Mouse (Mus musculus) G1E (cell line): ENCODE measurements around the gene Nemf. TPM values are rescaled to one million over a fixed set of nuclear protein-coding genes. Genes with fewer than 3 reads are reported as not detected.

Experiments
- ATAC-seq: 2 replicates; pipeline ENCODE4 v1.8.0; 2016; ENCODE audit warnings: mild to moderate bottlenecking; ENCODE audit not compliant: insufficient number of reproducible peaks, poor library complexity, low FRiP score, severe bottlenecking; ENCODE audit errors: extremely low read depth
- DNase-seq: peaks from one replicate; pipeline ENCODE4 v3.0.0; 2012; ENCODE audit warnings: low spot score
- H3K27me3 ChIP-seq: 2 replicates; pipeline ENCODE4 v1.6.1; 2012; ENCODE audit warnings: mild to moderate bottlenecking, low read length, inconsistent platforms; ENCODE audit not compliant: insufficient read depth
- H3K36me3 ChIP-seq: replicated peaks from 2 replicates; pipeline ENCODE3; 2012; ENCODE audit warnings: mild to moderate bottlenecking, inconsistent platforms
- H3K4me1 ChIP-seq: 2 replicates; pipeline ENCODE4 v1.6.1; 2012; ENCODE audit warnings: low read depth, low read length, inconsistent platforms, mixed read lengths; ENCODE audit not compliant: insufficient read depth
- H3K4me3 ChIP-seq: 2 replicates; pipeline ENCODE4 v1.5.1; 2012; ENCODE audit warnings: low read depth, mild to moderate bottlenecking, inconsistent platforms, low read length, moderate library complexity, mixed read lengths
- H3K9me3 ChIP-seq: replicated peaks from 2 replicates; pipeline ENCODE4 v1.6.1; 2012; ENCODE audit warnings: inconsistent platforms
- CTCF ChIP-seq: IDR thresholded peaks from 2 replicates; pipeline ENCODE4 v1.5.1; 2012; ENCODE audit warnings: low read depth, low read length, inconsistent platforms, mixed read lengths
- GATA1 ChIP-seq: IDR thresholded peaks from 2 replicates; pipeline ENCODE4 v1.6.1; 2012; ENCODE audit warnings: borderline replicate concordance, low read length, inconsistent platforms, mixed read lengths
- GATA2 ChIP-seq: IDR thresholded peaks from 2 replicates; pipeline ENCODE4 v1.6.1; 2012; ENCODE audit warnings: low read depth, low read length, inconsistent platforms, borderline replicate concordance
- POLR2AphosphoS5 ChIP-seq: IDR thresholded peaks from 2 replicates; pipeline ENCODE4 v1.6.1; 2012; ENCODE audit warnings: low read depth, low read length, inconsistent platforms; ENCODE audit not compliant: insufficient replicate concordance
- TAL1 ChIP-seq: conservative IDR thresholded peaks from 2 replicates; pipeline ENCODE4 v1.6.1; 2012; ENCODE audit warnings: low read depth, low read length, inconsistent platforms, mixed read lengths
- polyA plus RNA-seq: library from polyadenylated mRNA; stranded (reverse); fragments of >175 nt; gene quantifications from 2 replicates; pipeline ENCODE4 v1.2.3, GENCODE M21; 2012
- total RNA-seq, 2 experiments: library from RNA; stranded (forward) in 1 of 2; stranded (reverse) in 1 of 2; fragments of 200-1000 nt in 1 of 2; fragments of >200 nt in 1 of 2; fragmentation: Nextera tagmentation in 1 of 2; gene quantifications; 2 replicates each; pipeline ENCODE4 v1.2.3; 2014 to 2017

Gene Nemf
- total and polyA plus RNA-seq, 3 experiments = 4.9 to 150 (median 128) TPM

GRCm38 (mm10) chr12:69299831-69300230, 57.1 kb downstream of the Nemf start:
- no peak for ATAC-seq
- Histone ChIP-seq H3K9me3 (no peaks in the 10 kb centered on the region), H3K4me3 (no peak overlapping the region), H3K4me1 (peaks cover 41% of the 10 kb centered on the region), H3K27me3 (no peaks in the 10 kb centered on the region), H3K36me3 (peaks cover 61% of the 10 kb centered on the region)
- no peak for DNase-seq
- TF ChIP-seq TAL1 = no peak
- no peak for TF ChIP-seq GATA1
- no peak for TF ChIP-seq CTCF
- no peak for TF ChIP-seq GATA2
- no peak for TF ChIP-seq POLR2AphosphoS5

- Histone ChIP-seq H3K4me1 (peaks cover 41% of the 10 kb centered on the region), H3K4me3 (peak overlapping the region; percentile 60; the same call in 1 of the 2 replicates), H3K36me3 (peaks cover 56% of the 10 kb centered on the region), H3K9me3 (no peaks in the 10 kb centered on the region), H3K27me3 (no peaks in the 10 kb centered on the region)
- peak; percentile 59 for ATAC-seq
- no peak for TF ChIP-seq GATA2
- TF ChIP-seq GATA1 = no peak
- no peak for TF ChIP-seq CTCF
- TF ChIP-seq POLR2AphosphoS5 = no peak
- TF ChIP-seq TAL1 = no peak
- peak; percentile 53 for DNase-seq
These were observed 57.7 kb downstream of the Nemf start for GRCm38 (mm10) chr12:69299231-69299630.

GRCm38 (mm10) chr12:69298281-69298680, 58.7 kb downstream of the Nemf start:
- Histone ChIP-seq H3K9me3 (no peaks in the 10 kb centered on the region), H3K27me3 (no peaks in the 10 kb centered on the region), H3K4me3 (no peak overlapping the region; the same call in 1 of the 2 replicates), H3K4me1 (peaks cover 48% of the 10 kb centered on the region), H3K36me3 (peaks cover 46% of the 10 kb centered on the region)
- TF ChIP-seq POLR2AphosphoS5 (no peak), GATA2 (no peak)
- no peak for DNase-seq
- no peak for ATAC-seq

GRCm38 (mm10) chr12:69297411-69298150, 59.4 kb downstream of the Nemf start:
- H3K4me1 ChIP-seq = peaks cover 48% of the 10 kb centered on the region
- ATAC-seq (no peak), DNase-seq (no peak)
- no peaks in the 10 kb centered on the region for H3K9me3 ChIP-seq
- no peak for TF ChIP-seq GATA2
- no peak for TF ChIP-seq TAL1
- no peak for TF ChIP-seq CTCF
- no peak for TF ChIP-seq GATA1
- no peak for TF ChIP-seq POLR2AphosphoS5
- H3K27me3 ChIP-seq = 0 out of 2 replicates have a peak, but pooled peaks cover 2% of the 10 kb centered on the region
- peaks cover 40% of the 10 kb centered on the region for H3K36me3 ChIP-seq
- peak overlapping the region; percentile 76 for H3K4me3 ChIP-seq

- H3K4me1 ChIP-seq = peaks cover 48% of the 10 kb centered on the region
- peak within 1 kb of the TSS; percentile 76 for H3K4me3 ChIP-seq
- H3K9me3 ChIP-seq = no peaks in the 10 kb centered on the region
- ATAC-seq = peak; percentile 81
- 0 out of 2 replicates have a peak, but pooled peaks cover 6% of the 10 kb centered on the region for H3K27me3 ChIP-seq
- peak; percentile 89 for DNase-seq
- TF ChIP-seq CTCF = no peak
- H3K36me3 ChIP-seq = peaks cover 31% of the 10 kb centered on the region
These were observed 60.2 kb downstream of the Nemf start, which contains the start of gene Klhdc2 for GRCm38 (mm10) chr12:69296511-69297410. Gene Klhdc2 (plus strand): TSS chr12:69296681.

DNA sequence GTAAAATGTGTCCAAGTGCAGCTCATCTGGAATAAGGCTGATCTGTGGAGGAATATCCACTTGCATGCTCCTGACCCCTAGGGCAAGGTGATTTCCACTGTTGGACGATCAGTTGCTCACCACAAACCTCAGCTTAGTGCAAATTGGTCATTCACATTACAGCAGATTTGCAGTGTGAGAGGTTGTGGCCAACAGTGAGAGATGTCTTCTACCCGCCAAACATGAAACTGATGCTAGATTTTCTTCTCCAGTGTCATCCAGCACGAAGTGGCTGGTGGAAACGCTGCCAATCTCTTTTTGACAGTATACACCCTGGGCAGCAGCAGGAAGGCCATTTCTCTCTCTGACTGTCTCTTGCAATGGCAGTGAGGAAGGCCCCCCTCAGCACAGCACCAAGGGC, 61.3 kb downstream of the Nemf start:
- Histone ChIP-seq H3K27me3 (peaks cover 11% of the 10 kb centered on the region; the same call in 1 of the 2 replicates), H3K4me3 (peak overlapping the region; percentile 1; the same call in 1 of the 2 replicates), H3K9me3 (no peaks in the 10 kb centered on the region), H3K4me1 (peaks cover 48% of the 10 kb centered on the region), H3K36me3 (peaks cover 22% of the 10 kb centered on the region)
- TF ChIP-seq CTCF (no peak), POLR2AphosphoS5 (no peak), GATA1 (no peak), TAL1 (no peak)
- no peak for ATAC-seq
- no peak for DNase-seq
